Mouse (Mus musculus): Measurements from ENCODE around the gene Sft2d1.

- TF ChIP-seq EP300 (IDR thresholded peaks at IDR 0.05; ENCODE audit: low read depth in 1 of 2, low read length in 2 of 2) (no peak), HCFC1 (IDR thresholded peaks at IDR 0.05; ENCODE audit: low read depth, low read length) (no peak), CTCF (IDR thresholded peaks at IDR 0.05 in 2 of 3, conservative IDR thresholded peaks at IDR 0.05 in 1 of 3; ENCODE audit: control insufficient read depth in 1 of 3, insufficient read depth in 1 of 3, low read depth in 2 of 3, low read length in 3 of 3, poor library complexity in 1 of 3, severe bottlenecking in 1 of 3) (no peak), RAD21 (IDR thresholded peaks at IDR 0.05; ENCODE audit: low read depth, low read length) (no peak), E2F4 (IDR thresholded peaks at IDR 0.05; ENCODE audit: borderline replicate concordance, low read depth, low read length) (no peak)
Measured at GRCm38 (mm10) chr17:8369171-8369570, 58.3 kb downstream of the Sft2d1 start.

Data from MEL (cell line).